Mouse (Mus musculus): ENCODE measurements around the gene Tnnt2.

Gene Tnnt2

DNA sequence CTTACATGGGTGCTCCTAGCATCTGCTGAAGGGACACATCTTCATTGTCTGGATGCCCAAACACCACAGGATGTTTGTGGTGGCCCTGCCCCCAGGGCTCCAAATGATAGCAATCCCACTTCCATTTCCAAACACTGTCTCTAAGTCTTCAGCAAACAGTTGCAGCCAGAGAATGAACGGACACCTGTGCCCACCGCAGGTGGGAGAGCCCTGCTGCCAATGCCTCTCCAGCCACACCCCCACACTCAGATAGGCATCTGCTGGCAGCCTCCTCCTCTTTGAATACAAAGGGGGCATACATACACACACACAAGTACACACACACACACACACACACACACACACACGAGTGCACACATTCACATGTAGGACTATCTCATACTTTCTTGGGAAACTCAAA, 57.2 kb downstream of the Tnnt2 start:
- no peak for DNase-seq (ENCODE audit: extremely low read depth, insufficient read length, low spot score)

- DNase-seq (ENCODE audit: extremely low read depth, insufficient read length, low spot score): no peak
Measured at GRCm38 (mm10) chr1:135895367-135895766, 59.2 kb downstream of the Tnnt2 start.

GRCm38 (mm10) chr1:135899295-135899694, 63.1 kb downstream of the Tnnt2 start:
- no peak for DNase-seq (ENCODE audit: extremely low read depth, insufficient read length, low spot score)

GRCm38 (mm10) chr1:135899991-135900515, 63.9 kb downstream of the Tnnt2 start:
- DNase-seq (ENCODE audit: extremely low read depth, insufficient read length, low spot score): no peak

All from 3134 (cell line).